Mouse (Mus musculus) hindbrain, embryonic 10.5 days (tissue): Measurements from ENCODE around the gene Arhgdig. TPM values are rescaled to one million over a fixed set of nuclear protein-coding genes. Genes with fewer than 3 reads are reported as not detected.

Experiments
- DNase-seq: peaks from one replicate; pipeline ENCODE4 v3.0.0-alpha.2; 2017; ENCODE audit warnings: low spot score
- H3K27ac ChIP-seq: fragments of 300-500 bp; sonication (generic); 2 replicates; pipeline ENCODE4 v1.5.1; 2016; ENCODE audit warnings: mild to moderate bottlenecking, moderate library complexity
- H3K27me3 ChIP-seq: fragments of 300-500 bp; sonication (generic); 2 replicates; pipeline ENCODE4 v1.6.1; 2016; ENCODE audit warnings: mild to moderate bottlenecking; ENCODE audit not compliant: poor library complexity, insufficient read depth, severe bottlenecking
- H3K36me3 ChIP-seq: fragments of 300-500 bp; sonication (generic); 2 replicates; pipeline ENCODE4 v1.6.1; 2016; ENCODE audit warnings: mild to moderate bottlenecking, moderate library complexity
- H3K4me1 ChIP-seq: fragments of 300-500 bp; sonication (generic); replicated peaks from 2 replicates; pipeline ENCODE4 v1.6.1; 2016; ENCODE audit warnings: mild to moderate bottlenecking
- H3K4me3 ChIP-seq: fragments of 300-500 bp; sonication (generic); 2 replicates; pipeline ENCODE4 v1.5.1; 2016; ENCODE audit warnings: mild to moderate bottlenecking, moderate library complexity
- H3K9me3 ChIP-seq: fragments of 300-500 bp; sonication (generic); 2 replicates; pipeline ENCODE4 v1.6.1; 2016; ENCODE audit warnings: mild to moderate bottlenecking, moderate library complexity
- WGBS: fragments of 180-500 bp; shearing (Covaris S2); methylation state at CpG from one replicate; pipeline ENCODE4 v1.1.7; 2016; 5-methylcytosine and 5-hydroxymethylcytosine counted together
- polyA plus RNA-seq: library from polyadenylated mRNA; unstranded; fragments of >200 nt; fragmentation: Nextera tagmentation; extraction: Ambion mirVana; gene quantifications from 2 replicates; pipeline ENCODE4 v1.2.1, GENCODE M21; 2016

Arhgdig gene
- polyA plus RNA-seq, 1 experiment from 2014 or later: 8.3 TPM

DNA sequence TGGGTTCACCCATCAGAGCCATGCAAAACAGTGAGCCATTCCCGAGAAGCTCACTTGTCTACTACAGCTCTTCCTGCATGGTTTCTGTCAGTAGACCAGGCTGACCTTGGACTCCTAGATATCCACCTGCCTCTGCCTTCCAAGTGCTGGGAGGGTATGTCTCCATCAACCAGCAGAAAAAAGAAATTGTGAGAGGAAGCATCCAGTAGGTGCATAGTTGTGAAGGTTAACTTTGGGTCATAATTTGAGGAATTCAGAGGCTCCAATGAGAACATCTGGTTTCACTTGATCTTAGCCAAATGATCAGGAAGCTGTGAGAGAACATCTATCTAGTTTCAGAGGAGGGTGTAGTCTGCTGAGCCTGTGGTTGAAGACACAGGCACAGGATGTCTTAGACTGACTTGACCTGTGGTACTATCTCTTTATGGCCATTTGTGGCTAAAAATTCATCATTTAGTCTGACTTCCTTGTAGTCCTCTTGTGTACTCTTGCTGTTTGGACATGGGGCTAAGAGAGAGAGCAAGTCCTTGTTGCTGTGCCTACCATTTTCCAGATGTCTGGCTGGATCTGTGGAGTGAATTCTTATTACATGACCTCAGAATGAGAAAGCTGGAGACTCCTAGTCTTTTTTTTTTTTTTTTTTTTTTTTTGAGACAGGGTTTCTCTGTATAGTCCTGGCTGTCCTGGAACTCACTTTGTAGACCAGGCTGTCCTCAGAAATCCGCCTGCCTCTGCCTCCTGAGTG, 55.5 kb downstream of the Arhgdig start:
- H3K4me3 ChIP-seq: no peak overlapping the region
- peaks cover 87% of the 10 kb centered on the region for H3K36me3 ChIP-seq
- H3K9me3 ChIP-seq: peaks cover 9% of the 10 kb centered on the region; the same call in 1 of the 2 replicates
- H3K4me1 ChIP-seq: no peaks in the 10 kb centered on the region
- no peak for DNase-seq
- no peaks in the 10 kb centered on the region for H3K27me3 ChIP-seq
- WGBS: 93% methylated on average over 2 of the region's 2 CpGs
- H3K27ac ChIP-seq: no peak overlapping the region

Other genes starting within 250 kb of the Arhgdig start
- gene Capn15, start 222.0 kb downstream of the Arhgdig start, polyA plus RNA-seq: 32.4 and 35.0 TPM in 2 replicates
- gene Rab11fip3, start 138.2 kb downstream of the Arhgdig start, polyA plus RNA-seq: 24.7 and 30.9 TPM in 2 replicates
- gene Decr2, start 117.4 kb downstream of the Arhgdig start, polyA plus RNA-seq: 30.2 and 30.7 TPM in 2 replicates
- 95.9 and 109 TPM in 2 replicates for gene Nme4, start 112.2 kb downstream of the Arhgdig start, polyA plus RNA-seq
- 1.8 and 1.9 TPM in 2 replicates for gene Tmem8, start 94.5 kb downstream of the Arhgdig start, polyA plus RNA-seq
- 301 and 318 TPM in 2 replicates for gene Mrpl28, start 84.3 kb downstream of the Arhgdig start, polyA plus RNA-seq
- gene Axin1, start 69.1 kb downstream of the Arhgdig start, polyA plus RNA-seq: 9.1 and 9.4 TPM in 2 replicates
- gene Pdia2, start 8.7 kb downstream of the Arhgdig start, polyA plus RNA-seq: 0.55 and 1.3 TPM in 2 replicates
- 0.81 and 1.5 TPM in 2 replicates for gene Rgs11, start 4.8 kb downstream of the Arhgdig start, polyA plus RNA-seq
- 26.8 and 30.8 TPM in 2 replicates for gene Fam234a, start 36.5 kb upstream of the Arhgdig start, polyA plus RNA-seq
- 113 and 128 TPM in 2 replicates for gene Luc7l, start 45.1 kb upstream of the Arhgdig start, polyA plus RNA-seq
- 0.07 and 0.16 TPM in 2 replicates for gene Neurl1b, start 207.0 kb upstream of the Arhgdig start, polyA plus RNA-seq